Mouse (Mus musculus) cerebellum, adult (tissue): ENCODE results near the gene Bcan.

Source experiments
- ATAC-seq: cut with Nextera tagmentation; 2 replicates; pipeline ENCODE4 v1.9.2; 2017; ENCODE audit warnings: mild to moderate bottlenecking, moderate library complexity, mixed read lengths; ENCODE audit not compliant: insufficient number of reproducible peaks, low FRiP score, low TSS enrichment

Gene Bcan

GRCm38 (mm10) chr3:88000181-88000580, at the start of gene Bcan:
Gene Bcan, minus strand, starts transcription at chr3:88000230.
- ATAC-seq, result peak; percentile 57; the same call in 1 of the 2 replicates

- ATAC-seq, result no peak
Observed at GRCm38 (mm10) chr3:88049532-88049931, 49.5 kb upstream of the Bcan start.

GRCm38 (mm10) chr3:88042661-88043421, 42.8 kb upstream of the Bcan start, which contains the start of gene Gpatch4:
Gene Gpatch4, plus strand, starts transcription at chr3:88043108.
- peak; percentile 95 for ATAC-seq

GRCm38 (mm10) chr3:88035561-88036293, 35.7 kb upstream of the Bcan start:
- ATAC-seq, result no peak

GRCm38 (mm10) chr3:88033506-88033905, 33.5 kb upstream of the Bcan start:
- ATAC-seq, result no peak

GRCm38 (mm10) chr3:88030608-88031395, 30.8 kb upstream of the Bcan start:
- ATAC-seq, result no peak

- ATAC-seq, result no peak
Observed at GRCm38 (mm10) chr3:88027434-88028186, 27.6 kb upstream of the Bcan start, which contains the start of gene Hapln2. Gene Hapln2, minus strand, starts transcription at chr3:88027583.

- no peak for ATAC-seq
Observed at GRCm38 (mm10) chr3:88026823-88027222, 26.8 kb upstream of the Bcan start.

GRCm38 (mm10) chr3:88023192-88024074, 23.4 kb upstream of the Bcan start:
- ATAC-seq, result no peak; the same call in 1 of the 2 replicates

GRCm38 (mm10) chr3:88022322-88023191, 22.5 kb upstream of the Bcan start:
- ATAC-seq, result peak; percentile 89

GRCm38 (mm10) chr3:88010634-88011265, 10.7 kb upstream of the Bcan start:
- no peak for ATAC-seq

- ATAC-seq, result no peak
Observed at GRCm38 (mm10) chr3:88005822-88006786, 6.1 kb upstream of the Bcan start.

GRCm38 (mm10) chr3:88002291-88002976, 2.4 kb upstream of the Bcan start:
- ATAC-seq, result no peak

GRCm38 (mm10) chr3:88000816-88001595, 976 bp upstream of the Bcan start:
- no peak; the same call in 1 of the 2 replicates for ATAC-seq

GRCm38 (mm10) chr3:87999243-87999895, 661 bp downstream of the Bcan start:
- ATAC-seq, result no peak
